Mouse (Mus musculus): ENCODE data around the gene Dnmt3b.
A peak's percentile ranks its signal among the peaks of the same experiment; 100 is the strongest.
"Not testable (repeated sequence)": the region's sequence is repeated elsewhere in the genome, so short reads cannot be mapped to it uniquely, and the experiment has no call there.

The Dnmt3b gene

GRCm38 (mm10) chr2:153633259-153633658, 16.0 kb upstream of the Dnmt3b start:
- DNase-seq (ENCODE audit: low spot score), result no peak

DNA sequence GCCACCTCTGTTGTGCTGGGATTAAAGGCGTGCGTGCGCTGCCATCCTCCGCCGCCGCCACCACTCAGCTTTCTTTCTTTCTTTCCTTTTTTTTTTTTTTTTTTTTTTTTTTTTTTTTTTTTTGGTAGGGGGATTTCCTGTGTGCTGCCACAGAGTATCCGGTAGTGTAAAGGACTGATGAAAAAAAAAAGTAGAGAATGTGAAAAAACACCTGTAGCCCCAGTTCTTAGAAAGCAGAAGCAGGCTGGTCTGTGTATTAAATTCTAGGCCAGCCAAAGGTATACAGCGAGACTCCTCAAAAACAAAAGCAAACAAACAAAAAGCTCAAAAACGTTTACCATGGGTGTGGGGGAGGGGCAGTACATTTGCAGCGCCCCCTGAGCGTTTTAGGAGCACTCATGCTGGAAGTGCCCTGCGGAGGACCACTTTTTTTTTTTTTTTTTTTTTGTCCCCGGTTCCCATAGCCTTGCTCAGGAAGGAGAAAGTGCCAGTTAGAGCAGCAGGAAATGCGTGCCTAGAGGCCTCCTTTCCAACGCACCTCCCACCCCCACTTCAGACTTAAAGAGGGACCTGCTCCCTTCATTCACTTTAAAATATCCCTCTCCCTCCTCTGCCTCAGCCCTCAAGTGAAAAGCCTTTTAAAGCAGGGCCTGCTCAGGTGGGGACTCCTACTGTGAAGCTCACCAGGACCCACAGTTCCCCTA, 10.1 kb upstream of the Dnmt3b start:
- DNase-seq (ENCODE audit: low spot score), result no peak

- no peak for DNase-seq (ENCODE audit: low spot score)
Observed at GRCm38 (mm10) chr2:153642496-153642895, 6.8 kb upstream of the Dnmt3b start.

DNA sequence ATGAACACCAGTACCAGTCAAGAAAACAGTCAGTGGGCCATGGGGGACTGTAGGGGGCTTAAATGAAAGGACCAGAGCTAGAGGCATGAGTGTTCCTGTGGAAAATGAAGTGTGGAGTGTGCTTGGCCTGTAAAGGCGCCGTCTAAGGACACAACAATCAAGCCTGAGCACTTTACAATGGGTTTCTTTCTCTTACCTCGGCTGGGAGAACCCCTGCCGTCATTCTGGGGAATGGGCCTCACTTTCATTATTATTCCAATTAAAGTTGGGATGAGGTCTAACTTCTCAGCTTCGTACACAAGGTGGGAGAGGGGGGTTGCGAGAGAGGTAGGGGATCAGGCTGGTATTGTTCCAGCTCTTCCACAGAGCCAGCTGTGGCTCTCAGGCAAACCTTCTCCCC, 6.3 kb upstream of the Dnmt3b start:
- DNase-seq (ENCODE audit: low spot score), result no peak

GRCm38 (mm10) chr2:153648773-153649297, 415 bp upstream of the Dnmt3b start:
- no peak for DNase-seq (ENCODE audit: low spot score)

DNA sequence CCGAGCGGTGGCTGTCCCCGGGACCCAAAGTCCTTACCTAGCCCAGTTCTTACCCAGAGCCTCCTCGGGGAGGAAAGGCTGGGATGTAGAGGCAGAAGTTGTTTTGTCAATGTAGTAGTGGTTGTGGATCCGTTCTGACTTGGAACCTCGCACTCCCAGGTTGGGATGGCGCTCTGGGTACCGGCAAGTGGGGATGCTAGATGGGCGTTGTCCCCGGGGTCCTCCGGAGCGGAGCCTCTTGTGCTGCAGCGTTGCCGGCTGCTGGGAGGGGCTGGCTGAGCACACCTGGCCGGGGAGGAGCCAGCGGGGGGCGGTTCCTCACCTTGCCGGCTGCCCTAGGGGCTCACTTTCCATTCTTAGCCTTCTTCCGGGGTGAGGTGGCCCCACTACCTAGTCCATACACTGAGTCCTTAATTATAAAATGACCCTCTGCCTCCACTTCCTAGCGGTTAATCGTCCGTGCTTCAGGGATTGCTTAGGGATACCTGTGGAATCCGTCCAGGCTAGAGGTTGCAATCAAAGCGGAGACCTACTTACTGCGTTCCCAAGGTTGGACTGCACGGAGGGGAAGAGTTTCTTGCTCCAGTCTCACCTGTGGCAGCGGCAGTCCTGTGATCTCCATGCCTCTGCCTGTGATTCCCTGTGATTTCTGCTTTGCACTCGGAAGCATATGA, 901 bp downstream of the Dnmt3b start:
- peak; percentile 18 for DNase-seq (ENCODE audit: low spot score)

GRCm38 (mm10) chr2:153651681-153652080, 2.4 kb downstream of the Dnmt3b start:
- no peak for DNase-seq (ENCODE audit: low spot score)

DNA sequence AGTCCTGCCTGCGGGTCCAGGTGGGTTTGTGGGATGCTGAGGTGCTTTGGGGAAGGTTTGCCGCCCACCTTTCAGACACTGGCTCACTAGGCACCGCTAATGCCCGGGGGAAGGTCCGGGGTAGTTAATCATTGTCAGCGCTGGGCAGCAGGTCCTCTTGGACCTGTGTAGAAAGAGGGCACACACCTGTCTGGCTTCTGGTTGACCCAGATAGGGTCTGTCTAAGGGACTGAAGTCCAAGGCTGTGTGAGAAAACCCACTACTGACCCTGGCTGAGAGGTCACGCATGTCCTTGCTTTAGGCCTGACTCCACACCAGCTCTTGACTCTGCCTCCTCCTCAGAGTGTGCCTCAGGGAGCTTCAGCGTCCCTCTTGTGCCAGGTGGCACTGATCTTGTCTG, 8.4 kb downstream of the Dnmt3b start:
- DNase-seq (ENCODE audit: low spot score), result not testable (repeated sequence)

GRCm38 (mm10) chr2:153660616-153661015, 11.4 kb downstream of the Dnmt3b start:
- DNase-seq (ENCODE audit: low spot score), result no peak

DNA sequence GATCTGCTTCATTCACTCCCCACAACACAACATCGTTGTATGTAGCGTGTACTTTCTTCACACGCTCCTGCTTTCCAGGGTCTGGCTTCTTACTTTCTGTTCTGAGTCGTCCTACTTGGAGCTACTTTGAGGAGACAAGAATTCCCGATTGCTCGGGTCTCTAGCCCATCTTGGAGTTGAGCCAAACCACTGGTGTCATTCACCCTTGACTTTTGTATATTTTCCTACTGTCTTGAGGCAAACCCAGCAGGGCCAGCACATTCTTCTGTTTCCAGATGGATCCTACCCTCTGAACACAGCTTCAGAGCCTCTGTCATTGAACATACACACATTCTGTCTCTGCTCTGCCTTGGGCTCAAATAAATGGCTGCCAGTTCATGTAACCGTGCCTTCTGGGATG, 16.2 kb downstream of the Dnmt3b start:
- no peak for DNase-seq (ENCODE audit: low spot score)

GRCm38 (mm10) chr2:153668754-153669376, 19.6 kb downstream of the Dnmt3b start:
- no peak for DNase-seq (ENCODE audit: low spot score)

DNA sequence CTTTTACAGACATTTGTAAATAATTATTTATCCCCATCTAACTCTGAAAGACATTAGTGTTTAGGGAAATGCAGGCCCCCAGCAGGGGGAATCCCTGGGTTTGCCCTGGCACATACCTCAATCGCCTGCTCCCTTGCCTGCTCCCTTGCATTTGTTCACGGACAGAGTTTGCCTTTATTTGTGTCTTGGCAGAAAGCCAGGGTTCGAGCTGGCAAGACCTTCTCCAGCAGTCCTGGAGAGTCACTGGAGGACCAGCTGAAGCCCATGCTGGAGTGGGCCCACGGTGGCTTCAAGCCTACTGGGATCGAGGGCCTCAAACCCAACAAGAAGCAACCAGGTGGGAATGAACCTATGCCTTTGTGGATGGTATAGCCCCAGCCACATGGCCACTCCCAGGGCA, 20.9 kb downstream of the Dnmt3b start:
- no peak for DNase-seq (ENCODE audit: low spot score)

DNA sequence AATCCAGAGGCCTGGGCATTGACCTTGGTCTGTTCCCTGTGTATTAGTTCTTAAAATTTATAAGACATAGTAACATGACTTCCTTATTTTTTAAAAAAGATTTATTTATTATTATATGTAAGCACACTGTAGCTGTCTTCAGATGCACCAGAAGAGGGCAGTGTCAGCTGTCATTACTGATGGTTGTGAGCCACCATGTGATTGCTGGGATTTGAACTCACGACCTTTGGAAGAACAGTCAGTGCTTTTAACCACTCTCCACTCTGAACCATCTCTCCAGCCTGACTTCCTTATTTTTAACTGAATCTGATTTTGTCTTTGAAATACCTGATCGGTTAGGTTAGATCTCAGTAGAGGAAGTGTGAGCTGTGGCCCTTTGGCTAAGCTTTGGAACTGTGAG, 23.4 kb downstream of the Dnmt3b start:
- DNase-seq (ENCODE audit: low spot score), result no peak

DNA sequence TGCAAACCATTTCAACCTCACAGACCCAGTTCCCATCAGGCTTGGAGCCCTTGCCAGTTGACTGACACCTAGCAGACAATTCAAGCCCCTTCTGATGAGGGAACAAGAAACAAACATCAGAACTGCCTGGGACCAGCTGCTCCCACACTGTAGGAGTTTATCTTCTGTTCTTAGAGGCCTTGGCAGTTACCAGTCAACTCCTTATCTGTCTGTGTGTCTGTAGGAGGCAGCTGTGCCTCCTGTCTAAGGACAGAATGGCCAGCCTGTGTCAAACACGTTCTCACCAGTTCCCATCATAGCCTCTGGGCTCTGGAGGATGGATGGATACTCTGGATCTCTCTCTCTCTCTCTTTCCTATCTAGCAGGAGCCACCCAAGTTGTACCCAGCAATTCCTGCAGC, 26.1 kb downstream of the Dnmt3b start:
- not testable (repeated sequence) for DNase-seq (ENCODE audit: low spot score)

GRCm38 (mm10) chr2:153676944-153677343, 27.7 kb downstream of the Dnmt3b start:
- no peak for DNase-seq (ENCODE audit: low spot score)

DNA sequence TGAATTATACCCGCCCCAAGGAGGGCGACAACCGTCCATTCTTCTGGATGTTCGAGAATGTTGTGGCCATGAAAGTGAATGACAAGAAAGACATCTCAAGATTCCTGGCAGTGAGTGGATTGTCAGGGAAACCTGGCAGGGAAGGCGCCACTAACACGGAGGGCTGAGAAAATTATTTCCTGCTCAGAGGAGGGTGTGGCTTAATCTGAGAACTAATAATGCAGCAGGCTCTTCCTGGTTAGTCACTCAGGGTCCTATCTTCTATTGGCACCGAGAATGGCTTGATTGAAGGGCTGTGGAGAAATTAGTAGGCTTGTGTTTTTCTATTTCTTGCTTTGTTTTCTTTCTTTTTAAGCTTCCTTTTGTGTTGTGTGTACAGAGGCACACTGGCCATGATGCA, 28.3 kb downstream of the Dnmt3b start:
- DNase-seq (ENCODE audit: low spot score), result no peak

- DNase-seq (ENCODE audit: low spot score), result no peak
Observed at GRCm38 (mm10) chr2:153679959-153680358, 30.7 kb downstream of the Dnmt3b start.

GRCm38 (mm10) chr2:153693413-153693812, 44.2 kb downstream of the Dnmt3b start:
- not testable (repeated sequence) for DNase-seq (ENCODE audit: low spot score)

- DNase-seq (ENCODE audit: low spot score), result peak; percentile 46
Observed at GRCm38 (mm10) chr2:153694462-153695085, 45.3 kb downstream of the Dnmt3b start.

GRCm38 (mm10) chr2:153696352-153696751, 47.1 kb downstream of the Dnmt3b start, which contains the start of gene Dnmt3c:
Gene Dnmt3c, plus strand, starts transcription at chr2:153696652.
- DNase-seq (ENCODE audit: low spot score), result no peak

DNA sequence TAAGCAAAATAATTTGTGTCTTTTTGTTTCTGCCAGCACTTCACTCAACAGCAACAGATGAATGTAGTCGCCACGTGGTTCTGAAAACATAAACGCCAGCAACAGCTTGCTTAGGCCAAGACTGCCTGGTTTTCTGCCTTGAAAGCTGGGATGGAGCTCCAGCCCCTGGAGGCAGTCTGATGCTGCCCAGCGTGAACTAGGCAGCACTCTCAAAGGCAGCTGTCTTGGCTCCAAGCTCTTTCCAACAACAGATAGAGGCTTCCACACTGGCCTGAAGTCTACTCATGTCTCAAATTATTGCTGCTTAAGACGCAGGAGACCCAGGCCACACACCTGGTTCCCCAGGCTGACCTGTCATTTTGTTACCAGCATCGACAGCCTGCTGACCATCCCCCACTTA, 54.1 kb downstream of the Dnmt3b start:
- no peak for DNase-seq (ENCODE audit: low spot score)

DNA sequence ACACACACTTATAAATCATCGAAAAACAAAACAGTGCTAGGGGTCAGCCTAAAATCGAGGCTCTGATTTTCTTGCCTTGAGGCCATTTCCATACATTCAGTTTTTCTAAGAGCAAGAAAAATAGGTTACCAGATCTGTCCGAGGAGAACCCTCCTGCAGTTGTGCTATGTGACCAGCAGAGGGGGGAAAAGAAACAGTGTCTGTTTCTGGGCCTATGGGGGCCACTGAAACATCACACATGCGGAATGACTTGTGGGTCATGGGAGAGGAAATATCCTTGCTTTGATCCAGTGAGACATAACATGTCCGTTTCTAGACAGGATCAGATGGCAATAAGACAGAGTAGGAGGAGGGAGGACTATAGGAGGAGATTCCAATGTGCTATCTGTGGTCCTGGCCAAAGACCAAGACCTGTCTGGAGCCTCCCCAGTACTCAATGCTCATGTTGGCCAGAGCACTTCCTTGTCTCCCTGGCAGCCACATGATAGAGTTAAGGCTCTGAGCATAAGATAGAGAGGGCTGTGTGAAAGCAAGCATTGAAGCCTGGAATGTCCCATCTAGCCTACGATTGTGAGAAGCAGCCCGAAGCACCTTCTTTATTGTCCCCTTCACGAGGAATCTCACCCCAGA, 61.6 kb downstream of the Dnmt3b start:
- peak; percentile 10 for DNase-seq (ENCODE audit: low spot score)

Data from urinary bladder, postnatal 14 days (tissue).